Mouse (Mus musculus) forebrain, postnatal 0 days (tissue): Measurements from ENCODE around the gene Prmt8. TPM values are rescaled to one million over a fixed set of nuclear protein-coding genes. Genes with fewer than 3 reads are reported as not detected.

Source experiments
- ATAC-seq: fragments of 200-750 bp; cut with Nextera tagmentation; 2 replicates; pipeline ENCODE4 v1.8.0; 2017; ENCODE audit warnings: mild to moderate bottlenecking, moderate library complexity
- DNase-seq: peaks from one replicate; pipeline ENCODE4 v3.0.0-alpha.2; 2015
- H3K27ac ChIP-seq: fragments of 300-500 bp; sonication (generic); 2 replicates; pipeline ENCODE4 v1.5.1; 2014; ENCODE audit warnings: low read depth, mild to moderate bottlenecking, antibody characterized with exemption, low read length, moderate library complexity, mixed read lengths
- H3K27me3 ChIP-seq: fragments of 300-500 bp; sonication (generic); 2 replicates; pipeline ENCODE4 v1.6.1; 2014; ENCODE audit warnings: mild to moderate bottlenecking, low read length, mixed read lengths; ENCODE audit not compliant: insufficient read depth
- H3K36me3 ChIP-seq: fragments of 300-500 bp; sonication (generic); 2 replicates; pipeline ENCODE4 v1.6.1; 2014; ENCODE audit warnings: mild to moderate bottlenecking, moderate library complexity; ENCODE audit not compliant: insufficient read depth
- H3K4me1 ChIP-seq: fragments of 300-500 bp; sonication (generic); 2 replicates; pipeline ENCODE4 v1.6.1; 2014; ENCODE audit warnings: antibody characterized with exemption; ENCODE audit not compliant: insufficient read depth
- H3K4me2 ChIP-seq: fragments of 300-500 bp; sonication (generic); 2 replicates; pipeline ENCODE4 v1.6.1; 2014; ENCODE audit warnings: low read depth, mild to moderate bottlenecking, moderate library complexity
- H3K4me3 ChIP-seq: fragments of 300-500 bp; sonication (generic); 2 replicates; pipeline ENCODE4 v1.5.1; 2014; ENCODE audit warnings: low read depth, low read length, mixed read lengths
- H3K9ac ChIP-seq: fragments of 300-500 bp; sonication (generic); 2 replicates; pipeline ENCODE4 v1.6.1; 2014; ENCODE audit warnings: mild to moderate bottlenecking
- H3K9me3 ChIP-seq: fragments of 300-500 bp; sonication (generic); 2 replicates; pipeline ENCODE4 v1.6.1; 2016; ENCODE audit warnings: low read length
- CTCF ChIP-seq: sonication (generic); IDR thresholded peaks from 2 replicates; pipeline ENCODE4 v1.5.1; 2016; ENCODE audit warnings: antibody characterized with exemption, control low read depth, low read depth
- WGBS: fragments of 180-500 bp; shearing (Covaris S2); extraction: QIAGEN DNeasy Blood & Tissue Kit; methylation state at CpG from one replicate; pipeline ENCODE4 v1.1.7; 2014; 5-methylcytosine and 5-hydroxymethylcytosine counted together
- polyA plus RNA-seq: library from polyadenylated mRNA; unstranded; fragments of >200 nt; fragmentation: Nextera tagmentation; extraction: Ambion mirVana; gene quantifications from 2 replicates; pipeline ENCODE4 v1.2.1, GENCODE M21; 2015
- total RNA-seq: library from RNA; depleted of rRNA; stranded (reverse); fragments of >200 nt; gene quantifications from 2 replicates; pipeline ENCODE4 v1.2.3, GENCODE M21; 2014

Gene Prmt8
- total and polyA plus RNA-seq, 2 experiments from 2014 or later = 29.9 to 36.4 TPM

- DNase-seq (peak; percentile 57), ATAC-seq (peak; percentile 23)
- under 1% methylated on average over 48 of the region's 49 CpGs for WGBS
- TF ChIP-seq CTCF = peak; percentile 33
- Histone ChIP-seq H3K9me3 (no peaks in the 10 kb centered on the region), H3K27me3 (no peaks in the 10 kb centered on the region), H3K9ac (peak overlapping the region; percentile 76), H3K36me3 (no peaks in the 10 kb centered on the region), H3K27ac (peak overlapping the region; percentile 84), H3K4me1 (peaks cover 19% of the 10 kb centered on the region), H3K4me2 (peak overlapping the region; percentile 84), H3K4me3 (peak overlapping the region; percentile 70)
These were observed 1.4 kb downstream of the Prmt8 start for GRCm38 (mm10) chr6:127767706-127768493.

DNA sequence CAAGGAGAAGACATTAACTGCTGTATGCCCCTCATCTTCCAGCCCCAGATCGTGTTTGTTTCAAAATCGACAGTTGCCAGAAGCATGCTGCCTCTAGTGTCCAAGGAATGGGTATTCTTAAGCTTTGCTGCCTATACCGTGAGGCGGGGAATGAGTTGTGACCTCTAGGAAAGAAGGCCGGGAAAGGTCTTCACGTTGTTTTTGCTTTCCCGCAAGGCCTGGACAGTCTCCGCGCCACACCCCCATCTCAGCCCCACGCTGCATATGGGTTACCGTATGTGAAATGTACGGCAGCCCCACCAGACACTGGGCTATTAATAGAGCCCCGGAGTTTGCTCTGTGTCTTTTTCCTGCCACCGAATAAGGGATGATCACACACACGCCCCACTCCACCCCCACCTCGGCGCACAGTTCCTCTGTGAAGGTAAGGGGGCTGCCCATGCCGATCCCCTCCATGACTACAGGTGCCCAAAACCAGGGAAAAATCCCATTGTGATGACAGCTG, 2.0 kb downstream of the Prmt8 start:
- WGBS = under 1% methylated on average over 18 of the region's 18 CpGs

GRCm38 (mm10) chr6:127766641-127767200, 2.6 kb downstream of the Prmt8 start:
- Histone ChIP-seq H3K36me3 (no peaks in the 10 kb centered on the region), H3K4me3 (peak overlapping the region; percentile 70), H3K9ac (peak overlapping the region; percentile 76), H3K4me1 (peaks cover 19% of the 10 kb centered on the region), H3K27ac (peak overlapping the region; percentile 84), H3K27me3 (no peaks in the 10 kb centered on the region), H3K9me3 (no peaks in the 10 kb centered on the region), H3K4me2 (peak overlapping the region; percentile 84)
- ATAC-seq = peak; percentile 75
- WGBS = under 1% methylated on average over 28 of the region's 28 CpGs
- DNase-seq = peak; percentile 77
- TF ChIP-seq CTCF = no peak

More for the DNA sequence above, 2.0 kb downstream of the Prmt8 start:
- no peaks in the 10 kb centered on the region for H3K27me3 ChIP-seq
- H3K4me3 ChIP-seq = peak overlapping the region; percentile 70
- peak overlapping the region; percentile 76 for H3K9ac ChIP-seq
- no peaks in the 10 kb centered on the region for H3K36me3 ChIP-seq
- ATAC-seq = peak; percentile 21
- H3K9me3 ChIP-seq = no peaks in the 10 kb centered on the region
- peak overlapping the region; percentile 84 for H3K4me2 ChIP-seq
- H3K4me1 ChIP-seq = peaks cover 19% of the 10 kb centered on the region
- peak overlapping the region; percentile 84 for H3K27ac ChIP-seq
- TF ChIP-seq CTCF = peak; percentile 51
- peak; percentile 72 for DNase-seq

DNA sequence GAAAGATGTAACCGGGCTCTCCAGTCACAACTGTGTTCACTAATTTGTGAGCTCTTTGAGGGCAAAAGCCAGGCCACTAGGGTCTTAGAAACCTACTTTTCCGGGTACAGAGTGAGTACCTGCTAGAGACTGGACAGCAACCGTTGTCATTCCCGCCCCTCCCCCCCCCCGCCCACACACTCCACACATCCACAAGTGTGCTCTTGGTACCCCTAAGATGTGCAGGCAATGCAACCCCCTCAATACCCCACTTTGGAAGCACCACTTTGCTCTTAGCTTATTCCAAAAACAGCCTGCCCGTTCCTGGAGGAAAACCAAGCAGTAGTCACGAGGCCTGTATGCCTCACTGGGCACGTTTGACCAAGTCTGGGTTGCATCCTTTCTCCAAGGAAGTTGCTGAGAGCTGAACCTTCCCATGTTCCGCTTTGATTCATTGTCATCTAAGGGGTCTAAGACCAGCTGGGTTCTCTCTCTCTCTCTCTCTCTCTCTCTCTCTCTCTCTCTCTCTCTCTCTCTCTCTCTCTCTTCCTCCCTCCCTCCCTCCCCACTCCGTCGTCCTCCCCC, 3.1 kb downstream of the Prmt8 start:
- Histone ChIP-seq H3K27ac (peak overlapping the region; percentile 35; the same call in 1 of the 2 replicates), H3K9ac (no peak overlapping the region), H3K9me3 (no peaks in the 10 kb centered on the region), H3K4me3 (peak overlapping the region; percentile 70), H3K36me3 (no peaks in the 10 kb centered on the region), H3K27me3 (no peaks in the 10 kb centered on the region), H3K4me1 (peaks cover 16% of the 10 kb centered on the region), H3K4me2 (peak overlapping the region; percentile 84)
- TF ChIP-seq CTCF = no peak
- peak; percentile 70 for DNase-seq
- 10% methylated on average over 9 of the region's 11 CpGs for WGBS
- peak; percentile 17 for ATAC-seq

GRCm38 (mm10) chr6:127765573-127765972, 3.7 kb downstream of the Prmt8 start:
- Histone ChIP-seq H3K27me3 (no peaks in the 10 kb centered on the region), H3K27ac (0 out of 2 replicates have a peak overlapping the region, but pooled peaks have one; percentile 35), H3K9me3 (no peaks in the 10 kb centered on the region), H3K4me2 (peak overlapping the region; percentile 84), H3K4me3 (peak overlapping the region; percentile 70), H3K36me3 (no peaks in the 10 kb centered on the region), H3K4me1 (peaks cover 11% of the 10 kb centered on the region), H3K9ac (no peak overlapping the region)
- TF ChIP-seq CTCF = no peak
- DNase-seq = no peak
- ATAC-seq = no peak
- WGBS = 40% methylated on average over 5 of the region's 5 CpGs

DNA sequence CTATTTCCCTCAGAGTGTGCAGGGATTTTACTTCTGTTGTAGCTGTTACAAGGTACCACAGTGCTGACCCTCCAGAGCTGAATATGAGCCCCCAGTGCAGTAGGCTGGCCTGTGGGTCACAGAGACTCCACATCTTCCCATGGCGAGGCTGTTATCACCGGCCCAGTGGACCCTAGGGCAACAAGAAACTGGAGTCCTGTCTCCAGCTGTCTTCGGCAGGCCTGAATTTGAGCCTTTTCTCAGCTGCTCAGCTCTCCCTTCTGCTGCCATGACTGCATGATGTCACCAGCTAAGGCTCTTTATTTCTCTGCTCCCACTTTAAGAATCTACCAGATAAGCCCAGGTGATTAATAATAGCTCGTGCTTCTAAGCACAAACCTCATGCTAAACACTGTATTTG, 11.0 kb downstream of the Prmt8 start:
- no peak overlapping the region for H3K27ac ChIP-seq
- no peak overlapping the region for H3K4me3 ChIP-seq
- no peak for DNase-seq
- no peak overlapping the region for H3K9ac ChIP-seq
- H3K9me3 ChIP-seq = no peaks in the 10 kb centered on the region
- 60% methylated on average over 4 of the region's 4 CpGs for WGBS
- H3K27me3 ChIP-seq = no peaks in the 10 kb centered on the region
- no peak for TF ChIP-seq CTCF
- no peaks in the 10 kb centered on the region for H3K4me1 ChIP-seq
- 0 out of 2 replicates have a peak, but pooled peaks have one; percentile 18 for ATAC-seq
- H3K36me3 ChIP-seq = no peaks in the 10 kb centered on the region
- no peak overlapping the region for H3K4me2 ChIP-seq
